Mouse (Mus musculus): ENCODE data around the gene Nt5c3.

- TF ChIP-seq CTCF (IDR thresholded peaks at IDR 0.05; ENCODE audit: insufficient read depth, low read depth, low read length) (no peak), POLR2A (IDR thresholded peaks at IDR 0.05; ENCODE audit: insufficient read depth, low read depth, low read length) (no peak)
Measured at GRCm38 (mm10) chr6:56848974-56849373, 74.8 kb downstream of the Nt5c3 start.

Data from olfactory bulb, adult 2 months (tissue).